Mouse (Mus musculus): Measurements from ENCODE around the gene Xpo1. TPM values are rescaled to one million over a fixed set of nuclear protein-coding genes. Genes with fewer than 3 reads are reported as not detected.
"Not testable (repeated sequence)": the region's sequence is repeated elsewhere in the genome, so short reads cannot be mapped to it uniquely, and the experiment has no call there.

Gene Xpo1
- polyA plus RNA-seq (2012; rRNA removed), result 46.1 and 47.3 TPM in 2 replicates

DNA sequence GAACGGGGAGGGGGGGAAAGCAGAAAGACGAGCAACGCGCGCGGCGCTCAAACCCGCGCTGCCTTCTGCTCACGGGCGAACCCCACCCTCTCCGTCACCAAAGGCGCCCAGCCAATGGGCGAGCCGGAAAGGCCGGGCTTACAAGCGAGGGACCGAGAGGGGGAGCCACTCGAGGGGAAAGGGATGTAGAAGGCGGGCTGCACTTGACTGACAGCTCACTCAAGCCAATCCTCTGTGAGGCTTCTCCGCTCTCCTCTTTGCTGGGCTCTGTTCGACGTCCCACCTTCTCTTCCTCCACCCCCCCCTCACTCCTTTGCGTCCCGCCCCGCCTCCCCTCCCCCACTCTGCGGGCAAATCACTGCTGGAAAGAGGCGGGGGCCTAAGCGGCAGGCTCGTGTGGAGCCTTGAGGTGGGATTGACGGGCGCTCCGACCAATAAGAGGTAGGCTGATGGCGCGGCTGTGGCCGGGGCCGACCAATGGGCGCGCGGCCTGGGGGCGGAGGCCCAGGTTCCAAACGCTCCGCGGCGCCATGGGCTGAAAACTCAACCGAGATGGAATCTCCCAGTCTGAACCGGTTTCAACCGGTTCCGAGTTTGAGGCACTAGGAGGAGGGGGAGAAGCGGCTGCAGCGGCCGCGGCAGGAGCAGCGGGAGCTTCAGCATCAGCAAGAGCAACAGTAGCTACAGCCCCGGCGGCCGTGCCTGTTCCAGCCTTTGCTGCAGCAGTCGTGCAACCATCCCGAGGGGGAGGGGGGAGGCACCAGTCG lies at the start of gene Xpo1:
Xpo1 (plus strand) TSS at position 615 of the 767 bp plus-strand sequence.
- peak; percentile 99 to 100 for DNase-seq (ENCODE audit: extremely low spot score in 1 of 2, low spot score in 1 of 2)

DNA sequence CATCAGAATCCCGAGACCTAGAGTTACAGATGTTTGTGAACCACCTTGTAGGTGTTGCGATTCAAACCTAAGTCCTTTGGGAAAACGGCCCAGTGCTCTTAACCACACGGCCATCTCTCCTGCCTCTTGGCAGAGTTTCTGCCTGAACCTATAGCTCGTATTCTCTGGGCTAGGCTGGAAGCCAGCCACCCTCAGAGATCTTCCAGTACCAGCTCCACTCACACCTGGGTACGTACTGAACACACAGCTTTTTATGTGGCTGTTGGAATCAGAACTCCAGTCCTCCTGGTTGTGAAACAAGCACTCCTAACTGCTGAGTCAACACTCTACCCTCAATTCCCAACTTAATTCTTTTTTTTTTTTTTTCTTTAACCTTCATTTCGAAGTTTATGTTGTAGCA lies 46.1 kb upstream of the Xpo1 start:
- no peak for DNase-seq (ENCODE audit: extremely low spot score in 1 of 2, low spot score in 1 of 2)

DNA sequence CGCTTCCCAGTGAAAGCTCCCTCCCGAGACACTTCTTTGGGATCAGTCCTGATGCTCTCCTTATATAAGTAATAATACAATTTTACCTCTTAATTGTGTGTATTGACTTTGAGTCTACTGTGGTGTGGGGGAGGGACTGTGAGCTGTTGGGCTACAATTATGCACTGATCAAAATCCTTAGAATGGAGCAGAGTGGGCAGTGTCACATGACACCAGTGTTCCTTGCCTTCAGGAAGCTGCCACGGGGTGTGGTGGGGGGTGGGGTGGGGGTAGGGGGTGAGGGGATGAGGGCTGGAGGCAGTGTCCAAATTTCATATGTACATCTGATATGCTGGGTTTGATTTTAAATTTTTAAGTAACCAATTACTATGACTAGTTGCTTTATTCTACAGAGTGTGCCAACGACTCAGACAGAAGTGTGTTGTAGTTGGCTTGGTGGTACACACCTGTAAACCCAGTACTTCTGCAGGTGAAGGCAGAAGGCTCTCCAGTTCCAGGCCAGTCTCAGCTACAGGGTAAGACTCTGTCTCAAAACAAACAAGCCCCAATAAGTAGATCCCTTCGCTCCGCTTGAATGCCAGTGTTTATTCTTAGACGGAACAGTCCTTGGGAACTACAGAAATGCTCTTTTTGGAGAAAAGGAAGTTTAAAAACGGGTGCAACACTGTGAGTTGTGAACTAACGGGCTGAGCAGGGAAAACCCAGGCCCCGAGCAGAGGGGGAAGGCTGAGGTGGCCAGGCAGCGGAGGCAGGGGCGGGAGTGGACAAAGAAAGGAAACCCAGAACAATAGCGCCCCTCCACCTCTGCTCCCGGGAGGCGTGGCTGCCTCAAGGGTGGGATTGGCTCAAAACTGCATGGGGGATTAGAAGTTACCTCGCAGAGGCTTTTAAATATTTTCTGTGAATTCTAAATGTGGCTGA lies 45.0 kb upstream of the Xpo1 start:
- DNase-seq (ENCODE audit: extremely low spot score in 1 of 2, low spot score in 1 of 2), result no peak

DNA sequence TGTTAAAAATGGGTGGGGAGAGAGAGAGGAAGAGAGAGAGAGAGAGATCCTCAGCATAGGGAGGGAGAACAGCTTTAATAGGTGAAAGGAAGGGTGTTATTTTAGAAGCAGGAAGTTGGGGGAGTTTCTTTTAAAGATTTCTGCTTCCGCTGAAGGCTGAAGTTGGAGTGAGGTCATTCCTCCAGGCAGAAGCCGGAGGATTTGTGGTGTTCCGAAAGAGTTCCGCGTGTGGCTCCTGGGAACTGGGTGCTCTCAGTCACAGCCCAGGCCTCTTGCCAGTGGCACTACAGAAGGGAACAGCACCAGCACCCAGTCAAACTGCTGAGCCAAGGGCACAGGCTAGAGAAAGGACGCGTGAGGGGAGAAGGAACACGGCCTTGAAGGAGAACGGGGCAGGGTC lies 38.4 kb upstream of the Xpo1 start:
- no peak for DNase-seq (ENCODE audit: extremely low spot score in 1 of 2, low spot score in 1 of 2)

DNA sequence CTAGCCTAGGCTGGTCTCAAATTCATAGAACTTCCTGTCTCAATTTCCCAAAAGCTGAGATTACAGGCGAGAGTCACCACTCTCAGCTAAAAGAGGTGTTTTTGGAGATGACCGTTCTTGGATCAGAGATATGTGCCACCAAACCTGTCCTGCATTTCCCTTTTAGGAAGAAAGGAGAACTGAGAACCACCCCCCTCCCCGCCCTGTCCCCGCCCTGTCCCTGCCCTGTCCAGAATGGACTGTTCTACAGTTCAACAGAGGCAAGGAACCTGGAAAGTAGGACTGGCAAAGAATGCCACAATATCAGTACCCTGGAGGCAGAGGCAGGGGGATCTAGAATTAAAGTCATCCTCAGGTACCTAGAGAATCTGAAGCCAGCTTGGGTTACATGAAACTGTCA lies 19.8 kb upstream of the Xpo1 start:
- DNase-seq (ENCODE audit: extremely low spot score in 1 of 2, low spot score in 1 of 2), result no peak

DNA sequence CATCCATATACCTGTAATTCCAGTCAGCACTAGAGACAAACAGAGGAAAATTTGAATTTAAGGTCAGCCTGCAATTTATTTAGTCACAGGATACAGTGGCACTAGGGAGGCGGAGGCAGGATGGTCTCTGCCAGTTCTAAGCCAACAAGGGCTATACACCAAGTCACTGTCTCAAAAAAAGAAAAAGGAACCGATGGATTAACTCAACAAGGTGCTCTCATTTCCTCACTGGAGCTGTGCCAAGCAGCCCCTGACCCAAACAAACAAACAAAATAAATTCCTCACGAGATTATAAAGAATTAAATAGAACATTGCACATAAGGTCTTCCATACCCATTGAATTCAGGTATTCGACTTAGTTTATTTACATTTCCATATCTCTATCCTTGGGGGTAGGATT lies 1.9 kb upstream of the Xpo1 start:
- no peak for DNase-seq (ENCODE audit: extremely low spot score in 1 of 2, low spot score in 1 of 2)

DNA sequence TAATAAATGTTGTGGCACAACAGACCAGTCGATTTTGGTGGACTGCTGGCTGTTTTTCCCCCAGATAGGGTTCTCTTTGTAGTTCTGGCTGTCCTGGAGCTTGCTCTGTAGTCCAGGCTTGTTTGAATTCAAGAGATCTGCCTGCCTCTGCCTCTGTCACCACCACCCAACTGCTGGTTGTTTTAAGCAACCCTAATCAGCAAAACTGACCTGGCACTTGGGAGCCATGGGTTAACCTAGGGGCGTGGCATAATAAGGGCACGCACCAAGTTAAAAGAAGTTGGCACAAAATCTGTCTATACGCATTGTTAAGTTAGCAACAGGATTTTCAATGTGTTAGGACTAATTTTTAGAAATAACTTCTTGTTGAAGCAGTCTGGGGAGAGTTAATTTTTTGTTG lies 1.3 kb upstream of the Xpo1 start:
- DNase-seq (ENCODE audit: extremely low spot score in 1 of 2, low spot score in 1 of 2), result no peak

DNA sequence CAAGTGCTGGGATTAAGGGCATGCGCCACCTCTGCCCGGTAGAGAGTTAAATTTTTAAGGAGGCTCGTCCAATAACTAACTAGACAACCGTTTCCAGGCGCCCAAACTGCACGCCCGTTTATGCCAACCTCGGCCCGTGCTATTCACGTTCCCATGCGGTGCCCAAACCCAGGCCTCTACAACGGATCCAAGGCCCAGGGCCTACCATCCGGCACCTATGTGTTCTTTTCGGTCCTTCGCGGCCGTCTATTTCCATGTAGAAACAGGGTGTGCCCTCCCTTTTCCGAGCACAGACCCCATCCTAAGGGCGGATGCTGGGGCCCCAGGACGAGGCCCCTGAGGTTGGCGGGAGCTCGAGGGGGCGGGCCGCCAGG lies 801 bp upstream of the Xpo1 start:
- DNase-seq (ENCODE audit: extremely low spot score in 1 of 2, low spot score in 1 of 2), result no peak

DNA sequence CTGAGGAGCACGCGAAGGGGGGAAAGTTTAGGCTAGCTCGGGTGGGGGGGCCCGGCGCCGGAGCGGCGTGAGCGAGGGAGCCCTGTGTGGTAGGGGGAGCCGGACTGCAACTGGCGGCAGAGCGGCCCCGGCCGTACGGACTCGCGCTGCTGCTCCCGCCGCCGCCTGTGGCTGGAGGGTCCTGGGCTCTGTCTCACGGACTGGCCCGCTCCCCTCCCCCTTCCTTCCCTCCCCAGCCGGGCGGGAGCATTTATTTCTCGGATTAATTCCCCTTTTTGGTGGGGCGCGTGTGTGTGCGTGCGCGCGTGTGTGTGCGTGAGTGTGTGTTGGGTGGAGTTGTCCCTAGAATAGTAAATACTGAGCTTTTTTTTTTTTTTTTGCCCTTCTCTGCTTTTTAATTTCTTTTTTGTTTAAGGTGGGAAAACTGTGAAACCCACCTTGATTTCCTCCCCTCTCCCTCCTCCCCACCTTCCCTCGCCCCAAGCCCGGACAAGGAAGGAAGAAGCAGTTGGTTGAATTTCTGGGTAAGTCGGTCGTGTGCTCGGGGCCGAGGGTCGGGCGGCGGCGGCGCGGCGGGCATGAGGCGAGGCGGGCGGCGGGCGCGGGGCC lies 457 bp downstream of the Xpo1 start:
- peak in 1 of 2 experiments; percentile 30 for DNase-seq (ENCODE audit: extremely low spot score in 1 of 2, low spot score in 1 of 2)

DNA sequence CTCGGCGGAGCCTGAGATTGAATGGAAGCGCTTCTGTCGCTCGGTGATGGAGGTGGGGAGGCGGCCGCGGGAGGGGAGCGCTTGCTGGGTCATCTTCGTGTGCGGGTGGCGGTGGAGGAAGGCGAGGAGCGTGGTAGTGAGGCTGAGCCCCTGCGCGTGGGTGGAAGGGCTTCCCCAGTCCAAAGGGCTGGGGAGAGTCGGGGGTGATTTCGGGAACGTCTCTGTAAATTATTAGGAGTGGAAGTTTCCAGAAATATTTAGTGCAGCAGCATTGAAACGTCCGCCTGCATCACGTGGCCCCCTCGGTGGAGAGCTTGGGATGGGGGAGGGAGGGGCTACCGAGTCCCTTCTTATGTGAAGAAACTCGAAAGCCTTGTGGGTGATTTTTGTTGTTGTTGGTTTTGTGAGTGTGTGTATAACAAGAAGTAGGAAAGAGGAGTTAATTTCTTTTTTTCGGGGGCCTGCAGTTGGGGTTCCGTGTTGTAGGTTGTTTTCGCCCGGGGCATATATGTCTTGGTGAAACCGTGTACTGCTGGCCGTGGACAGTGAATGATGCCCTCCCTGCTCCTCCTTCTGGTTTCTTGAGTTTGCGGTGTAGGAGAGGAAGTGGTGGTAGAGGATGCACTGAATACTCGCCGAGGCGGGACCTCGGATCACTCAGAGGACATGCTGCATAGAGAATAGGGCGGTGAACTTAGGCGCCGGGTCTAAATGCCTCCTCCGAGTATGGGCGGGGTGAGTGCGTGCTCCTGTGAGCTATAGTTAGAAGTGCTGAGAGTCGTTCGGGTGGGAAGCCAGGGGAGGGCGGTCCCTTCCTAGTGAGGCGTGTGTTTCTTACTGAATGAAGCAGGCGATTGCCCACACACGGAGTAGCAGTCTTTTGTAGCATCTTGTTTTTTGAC lies 1.2 kb downstream of the Xpo1 start:
- DNase-seq (ENCODE audit: extremely low spot score in 1 of 2, low spot score in 1 of 2), result peak; percentile 38 to 73

DNA sequence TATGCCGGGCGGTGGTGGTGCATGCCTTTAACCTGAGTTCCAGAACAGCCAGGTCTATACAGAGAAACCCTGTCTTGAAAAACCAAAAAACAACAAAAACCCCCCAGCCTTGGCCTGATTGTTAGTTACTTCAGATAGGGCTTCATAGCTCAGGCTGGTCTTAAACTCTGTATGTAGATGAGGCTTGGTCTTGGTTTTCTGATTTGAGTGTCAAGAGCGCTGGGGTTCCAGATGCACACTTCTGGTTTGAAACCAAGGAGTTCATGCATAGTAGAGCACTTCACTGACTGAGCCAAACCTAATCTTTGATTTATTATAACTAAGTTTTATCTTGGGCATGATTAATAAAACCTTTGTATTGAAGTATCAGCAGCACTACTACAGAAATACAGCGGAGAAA lies 3.2 kb downstream of the Xpo1 start:
- DNase-seq (ENCODE audit: extremely low spot score in 1 of 2, low spot score in 1 of 2), result no peak

DNA sequence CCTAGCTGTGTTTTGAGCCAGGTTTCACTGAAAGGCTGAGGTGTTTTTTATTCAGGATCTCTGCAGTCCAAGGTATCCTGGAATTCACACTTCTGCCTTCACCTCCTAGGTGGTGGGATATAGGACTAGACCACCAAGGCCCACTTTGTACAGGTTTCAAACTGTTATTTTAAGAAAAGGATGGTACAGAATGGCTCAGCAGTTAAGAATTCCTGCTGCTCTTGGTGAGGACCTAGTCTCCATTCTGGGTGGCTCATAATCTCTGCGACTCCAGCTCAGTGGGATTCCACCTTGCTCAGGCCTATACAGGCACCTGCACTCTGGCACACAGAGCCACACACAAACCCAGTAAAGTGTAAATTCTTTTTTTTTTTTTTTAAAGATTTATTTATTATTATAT lies 3.6 kb downstream of the Xpo1 start:
- DNase-seq (ENCODE audit: extremely low spot score in 1 of 2, low spot score in 1 of 2), result no peak

DNA sequence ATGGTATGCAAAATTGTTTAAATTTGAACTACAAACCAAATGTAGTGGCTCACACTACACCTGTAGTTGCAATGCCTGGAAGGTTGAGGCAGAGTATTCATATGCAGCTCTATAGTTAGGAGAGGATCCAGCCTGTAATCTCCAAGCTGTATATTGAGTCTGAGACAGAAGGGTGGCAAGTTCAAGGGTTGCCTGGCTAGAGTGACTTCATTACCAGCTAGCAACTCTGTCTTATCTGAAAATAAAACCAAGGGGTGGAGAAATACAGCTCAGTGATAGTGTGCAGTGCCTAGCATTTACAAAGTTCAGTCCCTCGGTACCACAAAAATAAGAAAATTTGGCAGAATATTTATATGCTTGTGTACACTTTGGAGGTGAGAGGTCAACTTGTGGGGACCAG lies 4.3 kb downstream of the Xpo1 start:
- no peak for DNase-seq (ENCODE audit: extremely low spot score in 1 of 2, low spot score in 1 of 2)

DNA sequence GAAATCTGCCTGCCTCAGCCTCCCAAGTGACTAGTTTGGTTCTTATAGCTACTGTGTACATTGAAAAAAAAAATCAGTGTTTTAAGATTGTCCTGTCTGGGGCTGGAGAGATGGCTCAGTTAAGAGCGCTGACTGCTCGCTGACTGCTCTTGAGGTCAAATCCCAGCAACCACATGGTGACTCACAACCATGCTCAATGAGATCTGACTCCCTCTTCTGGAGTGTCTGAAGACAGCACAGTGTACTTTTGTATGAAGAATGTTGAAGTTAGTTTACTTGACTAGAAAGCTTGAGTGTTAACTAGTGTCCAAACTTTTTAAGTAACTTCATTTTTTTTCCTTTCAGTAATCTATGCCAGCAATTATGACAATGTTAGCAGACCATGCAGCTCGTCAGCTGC lies 5.6 kb downstream of the Xpo1 start:
- DNase-seq (ENCODE audit: extremely low spot score in 1 of 2, low spot score in 1 of 2), result no peak

DNA sequence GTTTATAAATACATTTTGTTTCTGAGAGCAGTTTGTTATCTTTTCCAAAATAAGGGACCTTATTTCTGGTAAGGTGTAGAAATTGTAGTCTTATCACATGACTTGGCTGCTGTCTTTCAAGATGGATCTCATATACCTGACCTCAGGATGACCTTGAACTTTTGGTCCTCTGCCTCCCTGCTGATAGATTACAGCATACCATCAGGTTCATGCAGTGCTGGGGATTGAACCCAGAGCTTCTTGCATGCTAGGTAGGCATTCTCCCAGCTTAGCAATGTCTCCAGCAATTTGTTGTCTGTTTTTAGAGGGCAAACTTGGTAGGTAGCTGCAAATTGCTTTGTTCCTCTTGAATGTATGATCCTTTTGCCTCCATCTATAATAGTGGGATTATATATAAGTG lies 9.1 kb downstream of the Xpo1 start:
- DNase-seq (ENCODE audit: extremely low spot score in 1 of 2, low spot score in 1 of 2), result no peak

DNA sequence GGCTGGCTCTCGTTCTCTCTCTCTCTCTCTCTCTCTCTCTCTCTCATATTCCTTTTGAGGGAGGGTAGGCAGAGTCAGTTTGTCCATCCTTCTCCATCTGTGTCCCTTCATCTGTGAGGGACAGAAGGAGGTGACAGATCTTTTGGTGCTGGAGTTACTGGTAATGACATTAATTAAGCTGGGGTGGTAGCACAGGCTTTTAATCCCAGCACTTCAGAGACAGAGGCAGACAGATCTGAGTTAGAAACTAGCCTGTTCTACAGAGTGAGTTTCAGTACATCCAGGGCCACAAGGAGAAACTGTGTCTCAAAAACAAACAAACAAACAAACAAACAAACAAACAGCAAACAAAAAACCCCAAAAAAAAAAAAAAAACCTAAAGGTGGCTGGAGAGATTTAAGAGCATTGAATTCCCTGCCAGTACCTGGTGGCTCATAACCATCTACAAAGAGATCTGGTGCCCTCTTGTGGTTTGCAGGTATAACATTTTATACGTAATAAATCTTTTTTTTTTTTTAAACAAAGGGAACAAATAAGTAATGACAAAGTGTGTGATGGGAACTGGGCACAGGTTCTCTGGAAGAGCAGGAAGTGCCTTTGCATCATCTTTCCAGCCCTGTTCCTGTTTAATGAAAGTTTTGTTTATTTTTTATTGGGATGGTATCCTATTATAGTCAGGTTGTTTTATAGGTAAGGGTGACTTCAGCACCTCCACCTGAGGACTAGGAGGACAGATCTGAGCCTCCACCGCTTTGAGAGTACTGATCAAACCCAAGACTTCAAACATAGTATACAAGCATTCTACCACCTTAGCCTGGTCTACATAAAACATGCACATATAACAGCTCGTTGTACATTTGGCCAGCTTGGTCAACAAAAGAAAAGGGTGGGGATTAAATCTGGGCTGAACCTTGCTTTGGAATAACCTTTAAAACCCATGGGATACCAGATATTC lies 16.2 kb downstream of the Xpo1 start:
- peak in 1 of 2 experiments; percentile 76 for DNase-seq (ENCODE audit: extremely low spot score in 1 of 2, low spot score in 1 of 2)

DNA sequence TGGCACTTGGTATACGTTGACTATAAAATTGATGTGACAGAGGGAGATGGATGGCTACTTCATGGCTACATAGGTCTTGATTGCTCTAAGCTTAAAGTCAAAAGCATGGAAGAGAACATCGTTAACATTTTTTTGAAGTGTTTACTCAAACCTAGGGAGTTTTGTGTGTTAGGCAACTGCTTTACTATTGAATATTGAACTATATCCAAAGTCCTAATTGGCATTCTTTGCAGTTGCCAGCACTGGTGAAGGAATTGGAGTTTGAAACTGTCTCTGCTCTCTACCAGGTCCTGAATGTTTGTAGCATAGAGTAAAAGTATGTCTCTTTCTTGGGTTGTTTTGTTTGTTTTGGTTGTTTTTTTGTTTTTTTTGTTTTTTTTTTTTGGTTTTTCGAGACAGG lies 19.9 kb downstream of the Xpo1 start:
- no peak for DNase-seq (ENCODE audit: extremely low spot score in 1 of 2, low spot score in 1 of 2)

DNA sequence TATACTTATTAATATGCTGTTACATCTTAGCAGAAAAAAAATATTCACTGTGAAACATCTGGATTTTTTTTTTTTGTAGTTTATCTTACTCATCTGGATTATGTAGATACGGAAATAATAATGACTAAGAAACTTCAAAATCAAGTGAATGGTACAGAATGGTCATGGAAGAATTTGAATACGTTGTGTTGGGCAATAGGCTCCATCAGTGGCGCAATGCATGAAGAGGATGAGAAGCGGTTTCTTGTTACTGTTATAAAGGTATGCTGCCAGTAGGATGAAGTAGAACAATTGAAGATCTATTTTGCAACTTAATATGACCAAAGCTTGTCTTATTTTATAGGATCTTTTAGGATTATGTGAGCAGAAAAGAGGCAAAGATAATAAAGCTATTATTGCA lies 28.6 kb downstream of the Xpo1 start:
- no peak for DNase-seq (ENCODE audit: extremely low spot score in 1 of 2, low spot score in 1 of 2)

DNA sequence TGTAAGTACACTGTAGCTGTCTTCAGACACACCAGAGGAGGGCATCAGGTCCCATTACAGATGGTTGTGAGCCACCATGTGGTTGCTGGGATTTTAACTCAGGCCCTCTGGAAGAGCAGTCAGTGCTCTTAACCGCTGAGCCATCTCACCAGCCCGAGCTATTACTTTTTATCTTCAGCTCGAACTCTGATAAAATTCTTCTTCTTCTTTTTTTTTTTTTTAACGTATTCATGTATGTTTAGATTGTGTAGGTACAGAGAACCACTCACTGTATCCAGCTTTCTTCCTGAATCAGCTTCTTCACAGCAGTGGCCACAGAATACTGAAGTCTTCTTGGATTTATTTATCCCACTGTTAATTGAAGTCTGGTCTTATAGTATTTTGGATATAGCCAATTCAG lies 33.0 kb downstream of the Xpo1 start:
- DNase-seq (ENCODE audit: extremely low spot score in 1 of 2, low spot score in 1 of 2), result not testable (repeated sequence)

All from frontal cortex, adult 2 months (tissue).